Mouse (Mus musculus): Measurements from ENCODE around the gene Itpr1.

The Itpr1 gene

GRCm38 (mm10) chr6:108328296-108328695 is 115.4 kb downstream of the Itpr1 start:
- peak; percentile 11 to 26 for DNase-seq

- DNase-seq, result no peak
Measured at GRCm38 (mm10) chr6:108330461-108330860, 117.6 kb downstream of the Itpr1 start.

GRCm38 (mm10) chr6:108331268-108331667 is 118.4 kb downstream of the Itpr1 start:
- no peak for DNase-seq

- no peak for DNase-seq
Measured at GRCm38 (mm10) chr6:108334059-108334458, 121.2 kb downstream of the Itpr1 start.

- no peak for DNase-seq
Measured at GRCm38 (mm10) chr6:108335202-108335823, 122.4 kb downstream of the Itpr1 start.

GRCm38 (mm10) chr6:108336506-108336905 is 123.6 kb downstream of the Itpr1 start:
- DNase-seq, result no peak

GRCm38 (mm10) chr6:108337289-108337688 is 124.4 kb downstream of the Itpr1 start:
- DNase-seq, result no peak

GRCm38 (mm10) chr6:108338362-108338761 is 125.5 kb downstream of the Itpr1 start:
- no peak for DNase-seq

- no peak for DNase-seq
Measured at GRCm38 (mm10) chr6:108342989-108343388, 130.1 kb downstream of the Itpr1 start.

GRCm38 (mm10) chr6:108343781-108344310 is 130.9 kb downstream of the Itpr1 start:
- DNase-seq, result no peak

- DNase-seq, result no peak
Measured at GRCm38 (mm10) chr6:108350801-108351200, 137.9 kb downstream of the Itpr1 start.

GRCm38 (mm10) chr6:108351998-108352397 is 139.1 kb downstream of the Itpr1 start:
- DNase-seq, result no peak

- no peak for DNase-seq
Measured at GRCm38 (mm10) chr6:108367412-108367811, 154.5 kb downstream of the Itpr1 start.

GRCm38 (mm10) chr6:108369031-108369430 is 156.1 kb downstream of the Itpr1 start:
- no peak for DNase-seq

GRCm38 (mm10) chr6:108371347-108371893 is 158.5 kb downstream of the Itpr1 start:
- DNase-seq, result no peak

- DNase-seq, result no peak
Measured at GRCm38 (mm10) chr6:108374019-108374418, 161.1 kb downstream of the Itpr1 start.

GRCm38 (mm10) chr6:108379041-108379440 is 166.1 kb downstream of the Itpr1 start:
- no peak for DNase-seq

GRCm38 (mm10) chr6:108380209-108380608 is 167.3 kb downstream of the Itpr1 start:
- no peak for DNase-seq

GRCm38 (mm10) chr6:108390624-108391324 is 177.9 kb downstream of the Itpr1 start:
- DNase-seq, result no peak

GRCm38 (mm10) chr6:108393131-108393530 is 180.2 kb downstream of the Itpr1 start:
- no peak for DNase-seq

GRCm38 (mm10) chr6:108397956-108398355 is 185.1 kb downstream of the Itpr1 start:
- no peak for DNase-seq

GRCm38 (mm10) chr6:108401412-108401955 is 188.6 kb downstream of the Itpr1 start:
- peak; percentile 6 to 10 for DNase-seq

GRCm38 (mm10) chr6:108404736-108405135 is 191.8 kb downstream of the Itpr1 start:
- no peak for DNase-seq

- peak; percentile 66 for DNase-seq
Measured at GRCm38 (mm10) chr6:108408053-108408452, 195.2 kb downstream of the Itpr1 start.
